Mouse (Mus musculus) heart, adult 2 months (tissue): ENCODE results near the gene Plekha6.

Experiments used
- CTCF ChIP-seq: fragments of 200-600 bp; IDR thresholded peaks from 2 replicates; pipeline ENCODE4 v1.8.1; 2022; ENCODE audit warnings: antibody characterized with exemption, mild to moderate bottlenecking, moderate library complexity
- POLR2A ChIP-seq: fragments of 200-500 bp; IDR thresholded peaks from 2 replicates; pipeline ENCODE4 v1.6.1; 2011; ENCODE audit warnings: mild to moderate bottlenecking, low read depth, low read length, control low read depth; ENCODE audit not compliant: insufficient read depth

DNA sequence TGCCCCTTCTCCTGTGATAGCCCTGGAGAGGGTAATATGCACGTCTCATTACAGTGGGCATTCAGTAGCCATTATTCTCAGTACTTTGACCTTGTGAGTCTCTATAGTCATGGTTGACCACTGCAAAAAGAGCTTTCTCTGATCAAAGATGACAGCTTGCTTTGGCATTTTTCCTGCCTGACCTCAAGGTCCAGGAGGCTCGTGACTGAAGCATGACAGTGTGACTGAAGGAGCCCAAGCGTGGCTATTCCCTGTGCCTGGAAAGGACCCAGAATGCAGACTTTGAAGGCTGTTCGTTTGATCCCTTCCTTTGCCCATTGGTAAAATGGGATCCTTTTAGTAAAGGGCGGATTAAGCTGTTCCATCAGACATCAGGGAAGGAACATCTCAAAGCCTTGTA, 71.9 kb downstream of the Plekha6 start:
- no peak for TF ChIP-seq POLR2A
- TF ChIP-seq CTCF: no peak
